Comparison of ENCODE assay signal across 8 mouse cellular contexts in genomic region chr7:100465656-100466309, GRCm38 (mm10). TPM values are rescaled to one million over a fixed set of nuclear protein-coding genes. Genes with fewer than 3 reads are reported as not detected.
DNase-seq lines count a peak whose midpoint lies in the region; ATAC-seq and TF ChIP-seq lines count a peak whose summit lies in the region.

No protein-coding gene starts in this region.

- no peak overlapping the region for H3K9ac ChIP-seq in forebrain, embryonic 14.5 days (ENCODE audit: low read length)
- no peak overlapping the region for H3K9ac ChIP-seq in forebrain, embryonic 16.5 days (replicated peaks; ENCODE audit: low read depth, low read length)
- no peak overlapping the region for H3K9ac ChIP-seq in kidney, embryonic 15.5 days

- no peaks in the 10 kb centered on the region for H3K27me3 ChIP-seq in forebrain, embryonic 14.5 days (replicated peaks; ENCODE audit: control insufficient read depth, insufficient read depth, low read length)
- no peaks in the 10 kb centered on the region for H3K27me3 ChIP-seq in forebrain, embryonic 16.5 days (replicated peaks; ENCODE audit: control insufficient read depth, insufficient read depth, low read length)
- no peaks in the 10 kb centered on the region for H3K27me3 ChIP-seq in kidney, embryonic 15.5 days

- H3K9me3 ChIP-seq in forebrain, embryonic 14.5 days (replicated peaks; ENCODE audit: control insufficient read depth, low read length), result no peaks in the 10 kb centered on the region
- no peaks in the 10 kb centered on the region for H3K9me3 ChIP-seq in forebrain, embryonic 16.5 days (ENCODE audit: control insufficient read depth, low read length)
- H3K9me3 ChIP-seq in kidney, embryonic 15.5 days (replicated peaks), result no peaks in the 10 kb centered on the region

- H3K4me1 ChIP-seq in forebrain, embryonic 14.5 days (ENCODE audit: control insufficient read depth, insufficient read depth, low read length), result no peaks in the 10 kb centered on the region
- no peaks in the 10 kb centered on the region for H3K4me1 ChIP-seq in forebrain, embryonic 16.5 days (replicated peaks; ENCODE audit: control insufficient read depth, insufficient read depth, low read length)
- H3K4me1 ChIP-seq in kidney, embryonic 15.5 days, result peaks cover 21% of the 10 kb centered on the region

- peak; percentile 21 for DNase-seq in forebrain, embryonic 14.5 days (ENCODE audit: low spot score)
- DNase-seq in brain, embryonic 14.5 days (ENCODE audit: low read depth), result peak; percentile 40
- peak; percentile 91 to 92 for DNase-seq in heart, adult 9 months (ENCODE audit: low spot score in 2 of 2)
- DNase-seq in lung, postnatal 10 days, result peak; percentile 93
- DNase-seq in urinary bladder, adult 2 months (ENCODE audit: low spot score), result peak; percentile 77
- DNase-seq in right cerebral cortex, postnatal 36 days (ENCODE audit: low spot score in 2 of 2), result no peak

- no peak for ATAC-seq in forebrain, embryonic 14.5 days
- no peak for ATAC-seq in forebrain, embryonic 16.5 days
- peak; percentile 70 for ATAC-seq in kidney, embryonic 15.5 days (replicated peaks; ENCODE audit: low FRiP score)

- H3K4me3 ChIP-seq in forebrain, embryonic 14.5 days (ENCODE audit: low read depth, low read length), result no peak overlapping the region
- H3K4me3 ChIP-seq in forebrain, embryonic 16.5 days (replicated peaks; ENCODE audit: low read length), result no peak overlapping the region
- H3K4me3 ChIP-seq in kidney, embryonic 15.5 days (replicated peaks), result no peak overlapping the region

- 78% methylated on average over 5 of the region's 5 CpGs for WGBS in forebrain, embryonic 14.5 days
- 60% methylated on average over 5 of the region's 5 CpGs for WGBS in forebrain, embryonic 16.5 days
- 34% methylated on average over 5 of the region's 5 CpGs for WGBS in kidney, embryonic 15.5 days

- TF ChIP-seq POLR2A in brain, embryonic 14.5 days (IDR thresholded peaks at IDR 0.05; ENCODE audit: borderline replicate concordance, extremely low read depth, insufficient read depth, insufficient read length, poor library complexity, severe bottlenecking), result no peak

- no peak overlapping the region for H3K4me2 ChIP-seq in forebrain, embryonic 14.5 days (ENCODE audit: low read length)
- H3K4me2 ChIP-seq in forebrain, embryonic 16.5 days (ENCODE audit: low read length), result no peak overlapping the region
- H3K4me2 ChIP-seq in kidney, embryonic 15.5 days, result peak overlapping the region; percentile 15; the same call in 1 of the 2 replicates

- no peak overlapping the region for H3K27ac ChIP-seq in forebrain, embryonic 14.5 days (ENCODE audit: low read depth, low read length)
- no peak overlapping the region for H3K27ac ChIP-seq in forebrain, embryonic 16.5 days (ENCODE audit: low read length)
- peak overlapping the region; percentile 69 for H3K27ac ChIP-seq in kidney, embryonic 15.5 days

- peaks cover 55% of the 10 kb centered on the region for H3K36me3 ChIP-seq in forebrain, embryonic 14.5 days (ENCODE audit: control insufficient read depth, insufficient read depth, low read length)
- peaks cover 11% of the 10 kb centered on the region; the same call in 1 of the 2 replicates for H3K36me3 ChIP-seq in forebrain, embryonic 16.5 days (ENCODE audit: control insufficient read depth, insufficient read depth)
- peaks cover 47% of the 10 kb centered on the region for H3K36me3 ChIP-seq in kidney, embryonic 15.5 days

- TF ChIP-seq CTCF in brain, embryonic 14.5 days (IDR thresholded peaks at IDR 0.05; ENCODE audit: borderline replicate concordance, extremely low read depth, insufficient read depth, insufficient read length), result no peak

RNA-seq across cellular contexts. Expression of gene Ucp3, which starts 7.0 kb away (rescaled TPM):
- not detected in 2 replicates for polyA plus RNA-seq in forebrain, embryonic 14.5 days (2014; fragmentation: Nextera tagmentation; extraction: Ambion mirVana)
- not detected in 2 replicates for polyA plus RNA-seq in forebrain, embryonic 16.5 days (2015; fragmentation: Nextera tagmentation; extraction: Ambion mirVana)
- polyA plus RNA-seq in brain, embryonic 14.5 days (2012; rRNA removed), result 0.03 TPM in 1 of 2 replicates, not detected in the other
- polyA plus RNA-seq in kidney, embryonic 15.5 days (2015; fragmentation: Nextera tagmentation; extraction: Ambion mirVana), result 0.12 and 0.17 TPM in 2 replicates
- 0.49 and 1.3 TPM in 2 replicates for polyA plus RNA-seq in urinary bladder, adult 2 months (2012; rRNA removed)

RNA-seq across cellular contexts. Expression of gene Ucp2, which starts 27.4 kb away (rescaled TPM):
- polyA plus RNA-seq in forebrain, embryonic 14.5 days (2014; fragmentation: Nextera tagmentation; extraction: Ambion mirVana), result 42.5 and 55.0 TPM in 2 replicates
- 42.3 and 49.6 TPM in 2 replicates for polyA plus RNA-seq in forebrain, embryonic 16.5 days (2015; fragmentation: Nextera tagmentation; extraction: Ambion mirVana)
- 44.7 and 53.9 TPM in 2 replicates for polyA plus RNA-seq in brain, embryonic 14.5 days (2012; rRNA removed)
- polyA plus RNA-seq in kidney, embryonic 15.5 days (2015; fragmentation: Nextera tagmentation; extraction: Ambion mirVana), result 191 and 221 TPM in 2 replicates
- polyA plus RNA-seq in urinary bladder, adult 2 months (2012; rRNA removed), result 209 and 247 TPM in 2 replicates

RNA-seq across cellular contexts. Expression of gene Dnajb13, which starts 49.0 kb away (rescaled TPM):
- 4.6 and 5.0 TPM in 2 replicates for polyA plus RNA-seq in forebrain, embryonic 14.5 days (2014; fragmentation: Nextera tagmentation; extraction: Ambion mirVana)
- polyA plus RNA-seq in forebrain, embryonic 16.5 days (2015; fragmentation: Nextera tagmentation; extraction: Ambion mirVana), result 3.0 and 3.3 TPM in 2 replicates
- 4.6 and 7.0 TPM in 2 replicates for polyA plus RNA-seq in brain, embryonic 14.5 days (2012; rRNA removed)
- 0.40 and 0.42 TPM in 2 replicates for polyA plus RNA-seq in kidney, embryonic 15.5 days (2015; fragmentation: Nextera tagmentation; extraction: Ambion mirVana)
- 1.1 and 1.7 TPM in 2 replicates for polyA plus RNA-seq in urinary bladder, adult 2 months (2012; rRNA removed)

Comparison
In these comparisons a context has a peak if more than half of its experiments do, and no peak if none do; other contexts are left out.
1. DNase-seq: peak in forebrain, embryonic 14.5 days (single experiment), brain, embryonic 14.5 days (single experiment), heart, adult 9 months (2 of 2), lung, postnatal 10 days (single experiment) and urinary bladder, adult 2 months (single experiment); none in right cerebral cortex, postnatal 36 days (0 of 2).